Mouse (Mus musculus) bone marrow macrophage, adult 2 months (primary cell): ENCODE results near the gene Eno2.

ENCODE experiments used
- CTCF ChIP-seq: IDR thresholded peaks from 2 replicates; pipeline ENCODE4 v1.5.1; 2012; ENCODE audit warnings: low read depth, mild to moderate bottlenecking, low read length, moderate library complexity
- POLR2A ChIP-seq: IDR thresholded peaks from 2 replicates; pipeline ENCODE4 v1.6.1; 2012; ENCODE audit warnings: mild to moderate bottlenecking, low read depth, low read length, borderline replicate concordance

DNA sequence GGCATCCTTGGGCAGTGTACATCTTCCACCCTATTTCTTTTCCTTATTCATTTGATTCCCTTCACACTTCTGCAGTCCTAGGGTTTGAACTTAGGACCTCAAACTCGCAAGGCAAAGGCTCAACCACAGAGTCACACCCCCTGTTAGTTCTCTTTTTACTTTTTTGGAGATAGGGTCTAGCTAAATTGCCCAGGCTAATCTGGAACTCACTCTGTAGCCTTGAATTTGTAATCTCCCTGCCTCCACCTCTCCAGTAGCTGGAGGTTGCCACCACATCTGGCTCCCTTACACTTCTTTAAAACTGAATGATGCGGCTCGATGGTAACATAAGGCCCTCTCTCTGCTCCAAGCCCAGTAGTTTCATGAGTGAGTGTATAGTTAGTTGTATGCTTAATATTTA lies 35.1 kb downstream of the Eno2 start:
- TF ChIP-seq CTCF, result no peak
- TF ChIP-seq POLR2A, result no peak
